Mouse (Mus musculus): ENCODE data around the gene Hbq1a.
"Not testable (repeated sequence)": the region's sequence is repeated elsewhere in the genome, so short reads cannot be mapped to it uniquely, and the experiment has no call there.

Gene Hbq1a

DNA sequence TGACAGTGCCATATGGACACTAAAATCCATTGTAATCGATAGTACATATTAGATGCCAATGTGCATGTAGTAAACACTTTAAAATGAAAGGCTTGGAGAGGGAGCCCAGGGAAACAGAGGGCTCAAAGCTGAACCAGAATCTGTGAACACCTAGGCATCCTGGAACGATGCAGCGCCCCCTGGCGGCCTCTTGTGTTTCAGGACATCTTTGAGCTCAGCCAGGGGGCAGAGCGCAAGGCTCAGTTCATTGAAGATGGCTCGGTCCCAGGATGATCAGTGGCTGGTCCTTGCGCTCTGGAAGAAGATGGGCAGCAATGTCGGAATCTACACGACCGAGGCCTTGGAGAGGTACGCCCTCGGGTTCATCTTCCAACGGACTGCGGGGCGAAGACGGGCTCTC is at the start of gene Hbq1a:
Gene Hbq1a, plus strand, starts transcription at position 205 of the 400 bp plus-strand sequence.
- DNase-seq (ENCODE audit: low read depth) = not testable (repeated sequence)

DNA sequence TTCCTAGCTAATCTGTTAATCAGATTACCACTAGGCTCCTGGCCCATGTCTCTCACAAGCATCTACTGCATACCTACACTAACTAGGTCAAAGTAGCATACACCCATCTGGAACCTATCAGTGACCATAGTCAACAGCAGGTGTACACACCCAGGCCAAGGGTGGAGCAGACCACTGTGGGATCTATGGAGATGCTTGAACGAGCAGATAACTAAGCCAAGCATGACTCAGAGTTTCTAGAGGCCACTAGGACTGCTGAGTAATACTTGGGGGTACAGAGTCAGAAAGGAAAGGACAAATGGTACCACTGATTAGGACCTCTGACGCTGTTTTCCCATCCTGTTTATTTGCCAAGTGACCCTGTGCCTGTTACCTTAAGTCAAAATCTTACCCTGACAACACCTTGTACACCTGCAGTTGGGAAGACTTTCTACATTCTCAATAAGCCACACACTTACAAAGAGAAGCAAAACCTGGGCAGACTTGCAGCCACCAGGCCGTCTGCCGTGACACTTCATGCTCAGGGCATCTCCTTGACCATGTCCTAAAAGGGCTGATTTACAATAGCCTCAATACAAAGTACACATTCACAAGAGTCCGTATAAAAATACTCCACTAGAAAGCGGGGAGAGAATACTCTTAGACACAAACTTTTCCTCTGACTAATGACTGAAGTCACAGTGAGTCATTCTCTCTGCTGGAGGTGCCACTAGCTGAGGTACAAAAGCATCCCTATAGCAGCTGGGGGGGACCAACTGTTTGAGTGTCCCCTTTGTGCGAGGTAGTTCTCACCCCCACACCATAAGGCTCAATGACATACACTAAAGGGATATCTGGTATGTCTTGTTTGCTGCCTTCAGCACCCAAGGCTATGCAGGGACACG is 48.7 kb upstream of the Hbq1a start:
- DNase-seq (ENCODE audit: low read depth) = peak; percentile 81

DNA sequence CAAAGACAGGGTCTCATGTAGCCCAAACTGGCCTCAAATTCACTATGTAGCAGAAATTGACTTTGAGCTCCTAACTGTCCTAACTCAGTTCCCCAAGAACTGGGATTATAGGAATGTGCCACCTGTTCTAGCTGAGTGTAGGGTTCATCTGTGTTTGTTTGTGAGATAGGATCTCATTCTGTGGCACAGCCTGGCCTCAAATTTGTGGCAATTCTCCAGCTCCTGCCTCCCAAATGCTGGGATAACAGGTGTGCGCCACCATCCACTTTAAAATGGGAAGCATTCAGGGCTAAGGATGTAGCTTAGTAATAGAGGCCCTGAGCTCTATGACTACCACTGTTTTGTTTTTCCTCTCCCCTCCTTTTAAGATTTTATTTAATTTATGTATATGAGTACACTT is 46.7 kb upstream of the Hbq1a start:
- no peak for DNase-seq (ENCODE audit: low read depth)

DNA sequence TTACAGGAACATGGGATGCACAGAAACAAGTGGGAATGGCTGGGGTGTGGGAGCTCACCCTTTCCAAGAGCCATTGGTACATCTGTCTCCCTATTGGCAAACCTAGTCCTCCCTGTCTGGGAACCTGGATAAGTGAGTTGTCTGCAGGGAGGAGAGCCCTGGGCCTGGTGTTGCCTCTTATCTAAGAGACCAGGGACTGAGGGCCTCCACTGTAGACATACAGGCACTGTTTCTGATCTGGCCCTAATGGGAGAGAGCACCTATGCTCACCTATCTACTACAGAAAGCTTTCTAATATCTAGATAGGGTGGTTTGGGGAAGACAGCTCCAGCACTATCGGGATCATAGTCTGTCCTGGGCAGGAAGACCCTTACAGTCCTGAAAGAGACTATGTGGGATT is 43.7 kb upstream of the Hbq1a start:
- no peak for DNase-seq (ENCODE audit: low read depth)

DNA sequence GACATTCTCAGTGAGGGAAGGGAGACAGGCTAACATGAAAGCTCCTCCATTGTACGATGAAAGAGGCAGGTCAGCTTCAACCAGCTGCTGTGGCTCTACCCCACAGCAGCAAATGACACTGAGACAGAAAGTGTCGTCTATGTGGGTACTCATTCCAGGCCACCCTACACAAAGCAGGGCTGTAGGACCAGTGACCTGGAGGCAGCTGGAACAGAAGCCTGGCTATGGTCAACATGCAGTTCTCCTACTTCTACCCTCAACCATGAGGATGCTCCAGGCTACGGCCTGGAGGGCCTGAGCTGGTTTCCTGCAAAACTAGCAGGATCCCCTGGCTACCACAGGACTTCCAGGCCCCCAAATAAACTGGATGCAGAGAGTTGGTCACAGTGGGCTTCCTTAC is 43.3 kb upstream of the Hbq1a start:
- no peak for DNase-seq (ENCODE audit: low read depth)

DNA sequence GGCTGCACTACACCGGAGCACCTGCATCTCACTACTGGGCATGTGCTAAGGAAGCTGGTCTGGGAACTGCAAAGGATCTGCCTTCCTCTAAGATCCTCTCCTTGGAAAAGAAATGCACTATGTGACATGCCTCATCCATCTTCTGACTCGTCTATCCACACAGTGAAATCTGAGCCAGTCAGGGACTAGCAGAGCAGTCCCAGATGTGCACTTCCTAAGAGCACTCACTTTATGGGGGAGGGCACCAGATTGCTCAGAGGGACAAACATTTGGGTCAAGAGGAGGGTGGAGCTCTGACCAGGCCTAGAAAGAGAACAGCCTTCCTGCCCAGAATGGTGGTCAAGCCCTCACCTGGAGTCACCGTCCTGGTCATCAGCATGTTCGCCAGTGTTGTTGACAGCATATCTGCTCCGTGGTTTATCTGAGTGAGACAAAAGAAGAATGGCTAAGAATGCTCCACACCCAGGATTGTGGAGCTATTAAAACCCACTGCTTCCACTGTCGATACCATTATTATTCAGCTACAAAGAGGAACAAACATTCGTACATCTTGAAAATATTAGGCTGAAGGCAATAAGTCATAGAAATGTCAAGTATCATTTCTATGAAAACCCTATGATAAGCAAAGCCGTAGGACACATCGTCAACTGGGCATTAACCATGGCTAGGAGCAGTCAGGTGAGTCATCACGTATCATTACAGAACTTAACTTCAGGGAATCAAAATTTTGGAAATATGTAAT is 37.0 kb upstream of the Hbq1a start:
- DNase-seq (ENCODE audit: low read depth) = peak; percentile 28

DNA sequence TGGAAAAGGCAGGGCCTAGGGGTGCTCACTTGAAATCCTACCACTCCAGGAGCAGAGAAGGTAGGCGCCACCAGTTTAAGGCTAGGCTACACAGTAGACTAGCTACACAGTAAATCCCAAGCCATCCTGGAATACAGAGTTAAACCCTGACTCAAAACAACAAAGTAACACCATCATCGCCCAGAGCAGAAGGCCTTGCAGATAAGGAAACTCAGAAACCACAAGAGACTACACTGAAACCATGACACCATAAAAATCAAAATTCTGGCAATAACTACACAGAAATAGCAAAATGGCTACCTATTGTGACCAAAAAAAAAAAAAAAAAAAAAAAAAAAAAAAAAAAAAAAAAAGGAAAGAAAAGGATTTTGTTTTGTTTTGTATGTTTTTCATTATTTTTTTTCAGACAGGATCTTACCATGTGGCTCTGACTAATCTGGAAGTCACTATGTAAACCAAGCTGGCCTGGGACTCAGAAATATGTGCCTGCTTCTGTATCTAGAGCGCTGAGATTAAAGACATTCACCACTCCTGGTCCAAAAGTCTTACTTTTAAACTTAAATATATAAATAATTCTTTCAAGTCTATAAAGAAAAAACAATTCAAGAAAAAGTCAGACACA is 34.6 kb upstream of the Hbq1a start:
- peak; percentile 95 for DNase-seq (ENCODE audit: low read depth)

DNA sequence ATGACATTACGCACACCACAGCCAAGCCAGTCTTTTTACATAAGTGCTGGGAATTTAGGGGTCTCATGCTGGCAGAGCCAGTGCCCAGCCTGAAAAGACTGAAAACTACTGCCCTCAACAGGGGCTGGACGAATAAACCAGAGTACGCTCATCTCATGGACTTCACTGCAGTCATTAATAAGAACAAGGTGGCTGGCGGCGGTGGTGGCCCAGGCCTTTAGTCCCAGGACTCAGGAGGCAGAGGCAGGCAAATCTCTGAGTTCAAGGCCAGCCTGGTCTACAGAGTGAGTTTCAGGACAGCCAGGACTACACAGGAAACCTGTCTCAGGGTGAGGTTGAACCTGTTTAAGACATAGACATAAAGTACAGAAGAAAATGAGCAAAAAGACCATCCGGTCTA is 33.7 kb upstream of the Hbq1a start:
- DNase-seq (ENCODE audit: low read depth) = no peak

DNA sequence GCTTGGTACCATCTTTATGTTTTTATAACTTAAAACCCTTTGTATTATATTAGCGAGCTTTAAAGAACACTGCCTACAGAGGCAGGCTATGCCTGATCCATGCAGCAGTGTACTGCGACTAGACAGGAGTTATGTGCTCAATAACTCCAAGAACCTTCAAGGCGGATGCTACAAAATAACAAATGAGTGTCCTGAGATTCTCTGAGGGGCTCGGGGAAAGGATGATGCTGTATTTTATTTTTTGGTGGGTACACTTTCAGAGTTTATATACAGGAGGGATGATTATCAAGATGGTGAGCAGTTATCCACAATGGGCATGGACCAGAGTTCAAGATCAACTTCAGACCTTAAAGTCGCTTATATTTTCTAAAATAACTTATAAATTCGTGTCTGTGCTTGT is 33.1 kb upstream of the Hbq1a start:
- DNase-seq (ENCODE audit: low read depth) = no peak

DNA sequence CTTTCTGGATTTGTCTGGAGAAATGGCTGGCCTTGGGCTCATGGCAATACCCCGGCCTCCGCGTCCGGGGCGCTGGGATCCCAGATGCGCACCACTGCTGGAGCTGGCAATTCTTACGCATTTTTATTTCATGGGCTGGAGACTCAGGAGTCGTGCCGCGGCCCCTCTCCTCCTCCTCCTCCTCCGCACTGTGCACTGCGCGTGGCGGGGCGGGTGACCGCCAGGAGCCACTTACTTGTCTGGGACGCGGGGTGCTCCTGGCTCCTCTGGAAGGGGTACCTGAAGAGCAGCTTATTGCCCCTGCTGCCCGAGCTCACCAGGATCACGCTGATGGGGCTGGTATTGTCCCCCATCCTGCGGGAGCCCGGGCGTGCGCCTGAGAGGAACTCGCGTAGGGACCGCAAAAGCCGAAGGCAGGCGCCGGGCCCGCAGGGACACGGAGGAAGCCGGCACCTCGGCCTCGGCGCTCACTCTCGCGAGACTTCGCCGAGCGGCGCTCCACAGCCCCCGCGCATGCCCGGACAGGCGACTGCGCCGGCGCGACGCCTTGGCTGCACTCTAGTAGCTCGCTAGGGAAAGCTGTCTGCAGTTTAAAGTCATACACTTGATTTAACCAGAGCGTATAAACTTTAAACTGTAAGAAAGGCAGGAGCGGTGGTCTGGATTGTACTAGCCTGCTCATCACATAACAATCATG is 32.5 kb upstream of the Hbq1a start, which contains the start of gene Nprl3:
Gene Nprl3, minus strand, starts transcription at position 520 of the 697 bp plus-strand sequence.
- DNase-seq (ENCODE audit: low read depth) = peak; percentile 91

DNA sequence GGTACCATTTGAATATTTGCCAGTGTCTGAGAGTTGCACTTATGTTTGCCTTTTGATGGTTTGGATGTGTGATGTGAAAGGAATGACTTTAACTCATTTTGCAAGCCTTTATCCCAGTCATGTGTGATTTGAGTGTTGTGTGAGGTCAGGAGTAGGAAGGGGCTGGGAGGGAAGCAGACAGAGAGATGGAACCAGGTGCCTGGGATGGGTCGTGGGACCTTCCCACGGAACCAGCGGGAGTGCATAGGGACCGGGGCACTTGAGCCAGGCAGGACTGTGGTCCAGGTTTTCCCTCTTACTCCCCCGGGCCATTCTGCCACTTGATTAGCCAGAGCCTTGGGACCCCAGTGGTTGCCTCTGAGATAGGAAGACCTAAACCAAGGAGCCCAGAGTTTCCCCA is 31.9 kb upstream of the Hbq1a start:
- DNase-seq (ENCODE audit: low read depth) = no peak

DNA sequence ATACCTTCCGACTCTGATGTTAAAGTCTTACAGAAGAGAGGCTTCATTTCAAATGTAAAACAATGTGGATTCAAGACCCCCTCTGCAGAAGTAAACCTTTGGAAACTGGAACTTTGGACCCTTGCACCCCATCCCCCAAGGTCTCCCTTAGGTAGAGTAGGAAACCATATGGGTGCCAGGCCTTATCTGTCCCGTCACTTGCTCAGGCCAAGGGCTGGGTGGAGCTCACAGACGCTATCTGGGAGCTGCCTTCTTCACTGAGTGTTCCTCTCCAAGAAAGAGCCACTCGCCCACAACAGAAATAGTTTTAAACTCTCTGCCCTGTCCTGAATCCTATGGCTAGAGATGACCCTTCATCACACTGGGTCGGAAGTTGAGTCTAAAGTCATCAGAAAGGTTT is 30.9 kb upstream of the Hbq1a start:
- DNase-seq (ENCODE audit: low read depth) = no peak

DNA sequence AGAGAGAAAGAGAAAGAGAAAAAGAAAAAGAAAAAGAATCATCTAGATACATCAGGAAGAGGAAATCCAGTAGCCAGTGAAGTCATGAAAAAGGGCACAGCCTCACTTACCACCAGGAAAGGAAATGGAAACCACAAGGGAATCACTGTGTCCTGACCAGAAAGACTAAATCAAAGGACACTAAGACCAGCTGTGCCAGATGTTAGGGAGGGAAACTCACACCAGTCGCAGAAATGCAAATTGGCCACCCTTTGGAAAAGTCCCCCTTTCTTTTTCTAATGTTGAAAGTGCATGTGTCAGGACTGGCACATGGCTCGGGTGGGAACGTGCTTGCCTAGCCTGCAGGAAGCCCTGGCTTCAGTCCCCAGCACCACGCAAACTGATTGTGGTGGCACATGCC is 28.7 kb upstream of the Hbq1a start:
- DNase-seq (ENCODE audit: low read depth) = peak; percentile 76

DNA sequence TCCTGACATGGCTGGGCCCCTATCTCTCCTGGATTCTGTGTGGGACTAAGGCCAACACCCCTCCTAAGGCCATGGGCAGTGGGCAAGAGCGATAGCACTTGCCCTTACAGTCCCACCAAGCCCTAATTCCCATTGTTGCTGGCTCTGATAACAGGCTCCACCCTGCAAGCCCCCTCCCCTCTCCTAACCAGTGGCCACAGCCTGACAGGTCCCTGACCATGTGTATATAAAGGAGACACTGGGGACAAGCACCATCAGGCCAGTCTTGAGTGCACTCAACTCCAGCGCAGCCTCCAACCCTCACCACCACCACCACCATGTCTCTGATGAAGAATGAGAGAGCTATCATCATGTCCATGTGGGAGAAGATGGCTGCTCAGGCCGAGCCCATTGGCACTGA is 23.5 kb upstream of the Hbq1a start, which contains the start of gene Hba-x:
Gene Hba-x, plus strand, starts transcription at position 54 of the 400 bp plus-strand sequence.
- no peak for DNase-seq (ENCODE audit: low read depth)

DNA sequence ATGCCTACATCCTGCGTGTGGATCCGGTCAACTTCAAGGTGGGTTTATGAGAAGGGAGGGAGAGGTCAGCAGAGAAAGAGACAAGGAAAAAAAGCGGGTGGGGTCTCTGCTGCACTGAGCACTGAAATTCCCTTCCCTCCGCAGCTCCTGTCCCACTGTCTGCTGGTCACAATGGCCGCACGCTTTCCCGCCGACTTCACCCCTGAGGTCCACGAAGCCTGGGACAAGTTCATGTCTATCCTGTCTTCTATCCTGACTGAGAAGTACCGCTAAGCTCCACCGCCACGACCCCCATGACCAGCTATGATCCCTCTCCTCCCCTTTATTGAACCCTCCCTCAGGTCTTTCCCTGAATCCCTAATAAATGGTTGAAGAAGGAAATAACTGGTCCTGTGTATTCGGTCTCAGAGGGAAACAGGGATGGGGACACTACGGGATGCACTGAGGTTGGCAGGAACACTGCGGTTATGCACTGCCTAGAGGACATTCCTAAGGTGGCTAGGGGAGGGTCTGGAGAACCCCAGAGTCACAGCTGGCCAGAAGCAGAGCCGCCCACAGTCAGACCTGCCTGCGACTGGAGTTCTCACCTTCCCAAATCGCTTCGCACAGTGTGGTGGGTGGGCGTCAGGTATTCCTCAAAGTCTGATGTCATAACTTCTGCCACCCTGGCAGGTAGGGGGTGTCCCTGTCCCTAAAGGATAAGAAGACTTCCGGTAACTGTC is 22.0 kb upstream of the Hbq1a start:
- DNase-seq (ENCODE audit: low read depth) = no peak

DNA sequence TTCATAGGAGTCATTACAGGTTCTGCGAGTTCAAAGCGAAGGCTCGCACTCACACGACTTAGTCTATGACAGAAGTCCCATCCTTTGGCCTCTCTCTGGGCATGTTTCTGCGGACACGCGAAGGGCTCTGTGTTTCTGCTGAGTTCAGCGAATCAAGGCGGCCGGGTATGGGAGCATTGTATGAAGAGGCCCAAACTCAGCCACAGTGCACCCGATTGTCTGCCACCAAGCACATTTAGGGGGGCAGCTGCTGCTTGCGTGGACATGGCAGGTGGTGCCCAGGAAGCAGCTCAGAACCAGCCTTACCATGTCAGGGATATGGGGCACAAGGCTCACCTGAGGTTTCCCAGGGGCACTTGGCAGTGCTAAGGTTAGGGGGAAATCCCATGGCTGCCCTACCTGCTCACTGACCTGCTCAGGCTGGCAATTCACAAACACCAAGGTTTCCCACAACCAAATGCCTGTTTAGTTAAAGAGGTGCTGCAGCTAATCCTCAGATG is 21.4 kb upstream of the Hbq1a start:
- no peak for DNase-seq (ENCODE audit: low read depth)

DNA sequence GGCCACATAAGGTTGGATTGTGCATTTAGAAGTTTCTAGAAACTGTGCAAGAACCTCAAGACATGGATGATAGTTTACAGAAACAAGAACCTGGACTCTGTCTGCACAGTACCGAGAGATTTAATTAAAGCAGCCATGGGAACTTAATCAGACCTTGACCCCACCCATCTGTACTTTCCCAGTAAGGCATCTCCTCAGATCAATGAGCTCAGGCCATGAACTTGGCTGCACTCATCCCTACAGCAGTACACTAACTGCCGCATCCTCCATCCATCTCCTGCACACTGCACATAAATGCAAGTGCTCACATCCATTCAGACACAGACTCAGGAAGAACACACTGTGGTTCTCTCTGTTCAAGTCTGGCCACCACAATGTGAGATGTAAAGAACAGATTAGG is 19.2 kb upstream of the Hbq1a start:
- DNase-seq (ENCODE audit: low read depth) = no peak

DNA sequence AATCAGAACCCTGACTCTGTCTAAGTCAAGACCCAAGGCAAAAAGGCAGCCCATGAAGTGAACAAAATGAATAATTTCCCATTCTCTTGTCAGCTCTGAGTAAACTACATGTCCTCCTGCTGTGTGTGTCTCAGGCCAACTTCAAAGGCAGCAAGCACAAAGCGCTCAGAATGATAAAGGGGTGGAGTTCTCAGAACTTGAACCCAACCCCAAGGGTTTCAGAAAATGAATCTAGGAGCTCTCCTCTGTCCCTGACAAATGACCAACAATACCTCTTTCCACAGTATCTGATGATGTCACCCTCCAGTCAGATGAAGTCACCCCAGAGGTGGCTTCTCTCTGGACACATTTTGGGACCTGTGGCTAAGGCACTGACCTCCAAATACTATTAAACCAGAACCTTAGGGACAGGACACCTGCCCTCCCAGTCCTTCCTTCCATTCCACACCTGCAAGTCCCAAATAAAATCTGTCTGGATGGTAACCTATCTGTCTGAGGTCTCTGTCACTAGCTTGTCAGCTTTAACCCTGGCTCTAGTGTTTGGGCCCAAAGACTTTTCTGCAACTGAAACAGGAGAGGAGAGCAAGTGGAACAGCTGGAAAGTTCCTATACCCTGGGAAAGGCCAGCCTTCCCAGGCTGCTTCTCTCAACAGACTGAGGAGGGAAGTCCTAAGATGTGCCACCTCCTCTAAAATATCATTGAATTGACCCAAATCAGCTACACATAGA is 18.3 kb upstream of the Hbq1a start:
- no peak for DNase-seq (ENCODE audit: low read depth)

DNA sequence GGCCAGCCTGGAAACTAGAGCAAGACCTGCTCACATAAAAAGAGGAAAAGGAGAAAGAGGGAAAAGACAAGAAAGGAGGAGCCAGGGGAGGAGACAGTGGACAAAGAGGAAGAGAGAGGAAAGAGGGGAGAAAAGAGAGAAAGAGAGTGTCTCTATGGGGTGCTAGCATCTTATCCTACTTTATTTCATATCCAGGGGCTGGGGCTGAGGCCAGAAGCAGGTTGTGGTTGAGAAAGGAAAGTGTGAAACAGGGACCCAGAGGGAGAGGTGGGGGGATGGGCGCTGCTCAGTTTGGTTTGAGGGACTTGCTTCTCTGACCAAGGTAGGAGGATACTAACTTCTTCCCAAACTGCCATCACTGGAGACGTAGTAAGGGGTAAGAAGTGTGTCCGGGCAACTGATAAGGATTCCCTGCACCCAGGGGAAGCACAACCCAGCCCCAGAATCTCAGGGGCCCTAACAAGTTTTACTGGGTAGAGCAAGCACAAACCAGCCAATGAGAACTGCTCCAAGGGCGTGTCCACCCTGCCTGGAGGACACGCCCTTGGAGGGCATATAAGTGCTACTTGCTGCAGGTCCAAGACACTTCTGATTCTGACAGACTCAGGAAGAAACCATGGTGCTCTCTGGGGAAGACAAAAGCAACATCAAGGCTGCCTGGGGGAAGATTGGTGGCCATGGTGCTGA is 16.6 kb upstream of the Hbq1a start, which contains the start of gene Hba-a1:
Gene Hba-a1, plus strand, starts transcription at position 421 of the 687 bp plus-strand sequence.
- DNase-seq (ENCODE audit: low read depth) = not testable (repeated sequence)

DNA sequence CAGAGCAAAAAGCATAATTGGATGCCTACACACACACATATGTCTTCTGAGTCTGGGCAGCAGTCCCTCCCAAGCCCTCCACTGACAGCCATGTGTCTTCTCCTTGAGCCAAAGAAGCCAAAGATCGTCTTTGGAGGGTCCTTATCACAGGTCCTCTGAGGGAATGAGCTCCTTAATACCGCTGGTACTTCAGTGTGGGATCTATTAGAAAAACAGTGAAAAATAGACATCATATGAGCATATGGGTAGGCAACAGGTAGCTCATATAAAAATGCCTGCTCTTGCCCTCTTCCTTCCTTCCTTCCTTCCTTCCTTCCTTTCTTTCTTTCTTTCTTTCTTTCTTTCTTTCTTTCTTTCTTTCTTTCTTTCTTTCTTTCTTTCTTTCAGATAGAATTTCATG is 15.3 kb upstream of the Hbq1a start:
- not testable (repeated sequence) for DNase-seq (ENCODE audit: low read depth)
